Mouse (Mus musculus) layer of hippocampus, adult 18-20 months (tissue): Measurements from ENCODE around the gene Asb4. TPM values are rescaled to one million over a fixed set of nuclear protein-coding genes. Genes with fewer than 3 reads are reported as not detected.

Experiments used
- DNase-seq, 2 experiments: peaks; one replicate each; pipeline ENCODE4 v3.0.0; 2022; ENCODE audit warnings: low spot score in 2 of 2
- total RNA-seq, 2 experiments: library from RNA; stranded (reverse); gene quantifications; 2 replicates each; pipeline ENCODE4 v1.2.3; 2021

Gene Asb4
- total RNA-seq, 2 experiments from 2014 or later: 0.27 to 0.76 TPM

DNA sequence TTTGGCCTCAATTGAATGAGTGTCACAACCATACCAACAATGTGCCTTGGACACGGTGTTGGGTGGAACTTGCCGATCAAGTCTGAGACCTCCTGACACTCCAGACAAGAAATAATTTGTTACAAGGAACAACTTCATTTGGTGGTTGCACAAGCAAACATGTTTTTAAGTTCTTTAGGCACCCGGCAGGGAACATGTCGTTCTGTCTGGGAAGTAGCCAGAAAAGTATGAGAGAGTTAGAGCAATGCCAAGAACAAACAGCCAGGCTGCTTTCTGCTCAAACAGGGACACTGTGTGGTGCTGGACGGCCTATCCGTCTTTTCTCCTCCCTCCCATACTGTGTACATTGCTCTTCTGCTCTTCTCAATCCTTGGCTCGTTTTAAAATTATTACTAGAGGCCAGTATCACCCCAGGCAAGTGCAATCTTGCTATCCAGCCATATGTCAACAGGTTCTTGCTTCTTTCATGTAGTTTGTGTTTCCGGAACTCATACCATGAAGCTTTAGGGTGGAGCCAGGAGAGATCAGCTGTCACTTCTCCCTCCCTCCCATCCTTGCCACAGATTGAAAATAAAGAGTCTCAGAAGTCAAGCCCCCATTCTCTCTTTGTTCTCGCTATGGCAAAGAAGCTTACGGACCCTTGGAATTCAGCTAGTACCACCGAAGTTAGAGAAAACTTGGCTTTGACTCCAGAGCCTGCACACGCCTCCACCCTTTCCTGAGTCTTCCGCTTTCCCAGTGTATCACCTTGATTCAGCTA lies 60.1 kb downstream of the Asb4 start:
- peak; percentile 21 to 86 for DNase-seq

DNA sequence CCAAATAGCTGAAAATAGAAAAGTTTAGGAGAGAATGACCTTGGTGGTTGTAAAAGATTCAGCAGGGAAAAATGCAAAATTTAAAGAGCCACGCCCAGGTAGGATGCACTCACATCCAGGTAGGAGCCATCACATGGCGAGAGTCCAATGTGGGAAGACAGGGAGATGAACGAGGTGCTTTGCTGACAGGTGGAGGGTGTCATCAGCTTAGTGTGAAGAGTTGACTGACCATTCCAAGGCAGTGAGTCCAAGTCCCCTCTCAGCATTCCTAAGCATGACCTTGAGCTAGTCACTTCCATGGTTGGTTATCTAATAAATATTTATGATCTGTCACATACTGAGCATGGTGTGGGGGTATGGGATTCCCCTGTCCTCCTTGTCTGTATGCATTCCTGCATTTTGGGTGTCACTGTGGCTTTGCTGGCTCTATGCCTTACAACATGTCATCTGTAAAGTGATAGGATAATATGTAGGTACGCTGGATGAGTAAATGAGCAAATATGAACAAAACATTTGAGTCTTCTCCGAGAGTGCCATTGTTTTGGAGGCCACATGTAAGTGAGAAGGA lies 61.2 kb downstream of the Asb4 start:
- DNase-seq: no peak

DNA sequence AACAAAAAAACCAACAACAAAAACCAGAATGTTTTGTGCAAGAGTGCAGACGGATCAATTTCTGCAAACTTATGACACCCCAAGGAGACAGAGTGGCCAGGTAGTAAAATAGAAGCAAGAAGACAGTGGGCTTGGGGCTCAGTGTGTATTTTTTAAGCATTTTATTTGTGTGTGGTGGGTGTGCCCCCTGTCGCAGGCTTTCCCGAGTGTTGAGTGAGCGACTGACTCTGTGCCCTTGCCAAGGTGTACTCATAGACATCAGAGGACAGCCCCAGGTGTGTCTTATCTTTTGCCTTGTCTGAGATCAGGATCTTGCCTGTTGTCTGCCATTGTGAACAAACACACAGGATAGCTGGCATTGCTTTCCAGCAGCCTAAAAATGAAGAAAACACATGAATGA lies 63.8 kb downstream of the Asb4 start:
- DNase-seq: no peak

DNA sequence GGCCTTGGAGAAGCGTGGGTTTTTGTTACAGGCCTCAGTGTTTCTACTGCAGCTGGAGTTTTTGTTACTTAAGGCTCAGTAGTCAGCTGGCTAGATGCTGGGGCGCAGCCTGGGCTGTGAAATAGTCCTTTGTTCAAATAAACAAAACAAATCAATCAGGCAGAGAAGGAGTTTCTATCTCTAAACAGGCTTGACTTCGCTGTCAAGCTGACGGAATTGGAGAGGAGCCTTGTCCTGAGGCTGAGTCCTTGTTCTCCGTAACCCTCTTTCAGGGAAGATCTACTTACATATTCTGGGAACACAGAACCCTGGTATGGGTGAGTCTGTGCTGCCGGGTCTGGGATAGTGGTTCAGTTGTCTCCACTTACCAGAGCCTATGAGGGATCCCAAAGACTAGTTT lies 64.4 kb downstream of the Asb4 start:
- DNase-seq: peak in 1 of 2 experiments; percentile 42

DNA sequence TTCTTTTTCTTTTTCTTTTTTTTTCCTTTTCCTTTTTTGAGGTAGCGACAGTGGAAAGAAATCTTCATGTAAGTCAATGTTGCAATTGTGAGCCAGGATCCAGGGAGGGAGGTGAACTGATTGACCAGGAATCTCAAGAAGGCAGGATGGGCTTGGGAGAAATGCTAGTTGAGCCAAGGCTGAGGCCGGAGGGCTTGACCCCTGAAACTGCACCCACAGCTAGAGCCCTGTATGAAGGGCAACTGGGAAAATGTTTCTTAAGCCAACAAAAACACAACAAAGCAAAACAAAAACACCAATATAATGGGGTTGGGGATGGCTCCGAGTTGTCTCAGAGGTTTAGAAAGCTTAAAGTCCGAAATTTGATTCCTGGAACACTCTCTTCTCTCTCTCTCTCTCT lies 65.2 kb downstream of the Asb4 start:
- DNase-seq: no peak

DNA sequence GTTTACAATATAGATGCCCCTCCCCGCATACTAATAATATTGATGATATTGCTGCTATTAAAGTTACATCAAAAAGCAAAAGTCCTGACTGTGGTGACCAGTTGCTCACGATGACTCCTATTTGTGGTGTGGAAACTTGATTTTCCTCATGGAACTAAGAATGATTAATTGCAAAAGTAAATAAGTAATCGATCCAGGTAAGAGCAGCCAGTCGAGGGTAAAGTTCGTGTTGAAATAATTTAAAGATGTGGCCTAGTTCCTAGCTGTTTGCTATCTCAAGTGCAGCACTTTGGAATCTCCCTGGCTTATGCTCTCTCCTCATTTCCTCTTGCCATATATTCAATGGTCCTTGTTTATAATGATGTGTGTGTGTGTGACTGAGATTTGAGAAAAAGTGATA lies 66.7 kb downstream of the Asb4 start:
- no peak for DNase-seq

DNA sequence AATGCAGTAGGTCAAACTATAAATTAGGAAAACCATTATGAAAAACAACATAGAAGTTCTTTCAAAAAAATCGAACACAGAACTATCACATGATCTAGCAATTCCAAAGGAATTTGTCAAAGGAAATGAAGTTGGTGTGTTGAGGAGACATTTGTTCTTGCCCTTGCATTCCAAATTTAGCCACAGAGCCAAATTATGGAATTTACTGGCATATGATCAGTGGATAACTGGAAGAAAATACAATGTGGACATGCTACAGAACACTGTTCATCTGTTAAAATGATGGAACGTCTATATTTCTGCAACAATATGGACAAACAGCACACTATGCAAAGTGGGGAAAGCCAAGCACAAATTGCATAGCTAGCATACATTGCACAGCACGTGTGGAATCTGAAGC lies 72.7 kb downstream of the Asb4 start:
- no peak for DNase-seq

DNA sequence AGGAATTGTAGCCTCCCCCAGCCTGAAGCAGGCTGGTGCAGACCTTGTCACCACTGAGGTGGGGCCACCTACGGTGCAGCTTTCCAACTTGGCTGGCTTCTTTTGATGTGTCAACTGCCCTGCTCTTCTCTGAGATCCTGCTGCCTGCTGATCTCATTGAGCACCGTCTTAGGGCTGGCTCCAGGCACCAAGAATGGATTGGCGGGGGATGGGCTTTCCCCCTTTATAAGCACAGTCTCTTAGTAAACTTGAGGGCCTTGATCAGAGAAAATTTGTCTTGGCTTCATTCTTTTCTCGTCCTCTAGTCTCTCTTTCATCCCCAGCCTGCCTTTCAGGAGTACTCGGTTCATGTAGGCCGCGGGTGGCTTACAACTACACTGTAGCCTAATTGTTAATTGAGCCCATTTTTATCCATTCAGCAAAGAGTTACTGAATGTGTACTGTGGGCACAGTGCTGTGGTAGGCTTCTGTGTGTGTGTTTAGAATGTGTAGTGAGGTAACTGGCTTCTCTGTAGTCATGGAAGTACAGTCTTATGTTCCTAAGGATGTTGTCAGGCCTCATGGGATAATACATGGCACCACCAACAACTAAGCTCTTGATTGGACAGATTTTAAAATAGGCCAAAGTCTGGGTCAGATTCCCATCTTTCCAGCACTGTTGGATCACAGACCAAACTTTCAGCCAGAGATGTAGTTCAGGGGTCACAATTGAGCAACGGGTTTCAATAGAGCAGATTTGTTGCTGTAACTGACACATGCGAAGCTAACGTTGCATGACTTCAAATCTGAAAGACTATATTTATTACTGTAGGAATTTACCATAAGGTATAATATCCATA lies 87.5 kb downstream of the Asb4 start:
- no peak for DNase-seq

DNA sequence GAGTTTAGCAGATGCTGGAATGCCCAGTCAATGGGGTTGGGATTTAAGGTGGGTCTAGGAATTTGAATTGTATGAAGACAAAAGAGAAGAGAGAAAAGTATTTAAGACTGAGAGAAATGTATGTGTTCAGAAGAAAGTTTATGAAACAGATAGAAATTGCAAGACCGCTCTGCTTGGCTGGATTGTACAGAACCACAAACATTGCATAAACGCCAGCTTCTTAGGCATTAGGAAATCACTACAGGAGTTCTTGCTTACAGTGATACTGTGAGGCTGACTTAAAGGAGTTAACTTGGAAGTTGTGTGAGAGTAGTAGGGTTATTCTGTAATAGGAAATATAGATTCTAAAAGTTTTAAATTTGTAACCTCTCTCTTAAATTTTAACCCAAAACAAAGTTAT lies 89.5 kb downstream of the Asb4 start:
- DNase-seq: no peak

DNA sequence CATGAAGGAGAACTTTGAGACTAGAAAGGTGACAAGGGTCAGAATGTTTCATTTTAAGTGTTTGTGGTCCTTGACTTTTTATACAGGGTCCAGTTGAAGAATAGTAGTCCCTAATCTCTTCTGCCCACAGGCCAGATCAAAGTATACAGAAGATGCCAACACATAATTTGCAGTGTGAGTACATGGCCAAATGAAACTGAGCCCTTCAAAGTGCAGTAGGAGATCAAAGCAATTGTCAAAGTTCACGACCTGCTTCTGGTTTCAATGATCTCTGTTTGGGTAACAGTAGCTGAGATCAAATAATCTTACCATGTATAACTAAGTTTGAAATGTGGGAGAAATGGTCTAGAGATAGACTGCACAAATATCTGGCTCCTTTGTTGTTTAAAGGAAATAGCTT lies 90.8 kb downstream of the Asb4 start:
- DNase-seq: no peak

DNA sequence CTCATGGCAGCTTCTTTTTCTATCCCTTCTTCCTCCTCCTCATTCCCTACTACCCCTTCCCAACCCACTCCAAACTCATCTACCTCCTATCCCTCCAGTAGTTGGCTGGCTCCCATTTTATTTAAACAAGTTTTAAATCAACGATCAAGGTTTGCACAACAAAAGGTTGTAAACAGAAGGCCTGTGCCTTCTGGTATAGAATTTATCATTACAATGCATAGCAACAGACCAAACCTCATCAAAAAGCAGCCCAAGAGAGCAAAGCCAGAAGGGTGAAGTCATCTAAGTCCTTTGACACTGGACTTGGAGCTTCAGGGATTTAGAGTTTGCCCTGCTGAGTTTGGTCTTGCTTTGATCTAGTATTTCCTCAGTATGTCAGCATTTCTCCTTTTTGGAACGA lies 97.9 kb downstream of the Asb4 start:
- DNase-seq: no peak

DNA sequence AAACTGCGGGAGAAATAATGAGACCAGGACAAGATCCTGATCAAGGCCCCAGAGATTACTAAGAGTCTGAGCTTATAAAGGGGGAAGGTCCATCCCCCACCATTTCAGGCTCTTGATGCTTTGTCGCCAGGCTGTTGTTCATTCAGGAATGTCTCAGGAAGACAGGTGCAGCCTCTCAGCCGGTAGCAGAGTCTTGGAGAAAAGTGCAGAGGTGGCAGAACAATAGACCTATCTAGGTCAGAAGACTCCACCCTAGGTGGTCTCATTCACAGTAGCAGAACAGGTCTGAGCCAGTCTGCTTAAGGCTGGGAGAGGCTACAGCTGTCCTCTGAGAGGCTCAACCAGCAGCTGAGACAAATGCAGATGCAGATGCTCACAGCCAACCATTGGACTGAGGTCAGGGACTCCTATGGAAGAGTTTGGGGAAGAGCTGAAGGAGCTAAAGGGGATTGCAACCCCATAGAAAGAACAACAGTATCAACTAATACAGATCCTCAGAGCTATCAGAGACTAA lies 99.1 kb downstream of the Asb4 start:
- DNase-seq: no peak

Other genes with a start within 250 kb of the Asb4 start
- not detected for gene Pon1, start 189.4 kb upstream of the Asb4 start, total RNA-seq
- 1 to 10 TPM; 2.2 to 2.6 TPM for gene Pon3, start 127.1 kb upstream of the Asb4 start, total RNA-seq
- 10 to 100 TPM; 19.1 to 21.8 TPM for gene Pon2, start 84.9 kb upstream of the Asb4 start, total RNA-seq
- 10 to 100 TPM; 22.2 to 33.2 TPM for gene Pdk4, start 112.9 kb downstream of the Asb4 start, total RNA-seq